Mouse (Mus musculus) right cerebral cortex, postnatal 10 days (tissue): ENCODE data around the gene Fgfr2.

Source experiments
- DNase-seq, 2 experiments: peaks; one replicate each; pipeline ENCODE4 v3.0.0; 2021; ENCODE audit warnings: low spot score in 2 of 2

The Fgfr2 gene

GRCm38 (mm10) chr7:130812407-130812806 is 2310.7 kb downstream of the Fgfr2 start:
- no peak for DNase-seq

- no peak for DNase-seq
Observed at GRCm38 (mm10) chr7:130810238-130810637, 2312.9 kb downstream of the Fgfr2 start.

DNA sequence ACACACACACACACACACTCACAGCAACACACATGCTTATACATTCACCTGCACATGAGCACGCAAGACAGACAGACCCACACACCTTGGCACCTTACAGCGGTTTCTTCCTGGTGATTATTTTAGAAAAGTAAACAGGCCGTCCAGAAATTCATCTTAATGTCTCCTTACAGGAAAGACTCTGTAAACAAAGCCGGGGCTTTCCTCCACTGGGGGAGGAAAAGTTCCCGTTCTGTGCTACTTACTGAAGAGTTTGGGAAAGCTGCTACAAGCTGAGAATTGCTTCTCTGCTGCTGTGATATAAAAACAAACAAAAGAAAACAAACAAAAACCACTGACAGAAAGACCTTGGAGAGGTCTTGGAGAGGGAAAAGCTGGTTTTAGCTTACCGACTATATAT is 2314.5 kb downstream of the Fgfr2 start:
- DNase-seq, result no peak

DNA sequence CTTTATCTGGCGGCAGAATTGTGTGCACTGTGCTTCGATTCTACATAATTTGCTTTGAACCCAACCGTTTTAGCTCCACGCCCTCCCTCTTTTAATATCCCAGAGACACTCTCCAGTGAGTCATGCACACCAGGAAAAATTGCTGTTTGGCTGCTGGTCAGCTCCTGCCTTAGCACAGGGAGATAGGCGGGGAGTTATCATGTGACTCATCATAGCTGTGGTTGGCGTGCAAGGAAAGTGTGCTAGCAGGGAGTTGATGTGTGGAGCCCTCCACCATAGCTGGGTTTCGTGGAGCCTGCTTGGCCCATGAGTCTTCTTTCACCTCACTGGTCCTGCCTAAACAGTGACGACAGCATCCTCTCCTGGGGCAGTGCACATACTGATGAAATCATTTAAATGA is 2315.4 kb downstream of the Fgfr2 start:
- peak; percentile 51 to 58 for DNase-seq

- DNase-seq, result no peak
Observed at GRCm38 (mm10) chr7:130804991-130805390, 2318.2 kb downstream of the Fgfr2 start.

DNA sequence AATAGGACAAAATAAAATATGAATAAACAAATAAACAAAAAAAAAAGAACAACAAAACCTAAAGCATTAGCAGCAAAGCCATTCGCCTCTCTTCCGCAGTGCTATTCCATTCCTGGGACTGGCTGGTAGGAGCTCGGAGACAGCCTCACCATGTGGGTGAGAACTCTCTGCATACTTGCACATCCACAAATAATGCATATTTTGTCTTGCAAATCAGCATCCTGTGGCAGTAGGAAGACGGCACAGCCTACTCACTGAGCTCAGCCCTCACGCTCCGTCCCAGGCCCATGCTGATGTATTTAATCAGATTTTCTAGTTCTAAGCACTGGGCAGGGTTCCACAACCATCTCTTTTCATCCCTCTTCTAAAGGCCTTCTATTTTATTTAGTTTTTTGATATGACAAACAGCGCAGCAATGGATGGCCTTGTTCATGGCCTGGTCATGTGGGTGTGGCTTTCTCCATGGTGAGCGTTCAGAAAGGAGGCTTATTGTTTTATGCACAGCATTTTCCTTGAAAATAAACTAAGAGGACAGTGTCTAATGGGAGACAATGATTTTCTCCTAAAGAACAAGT is 2319.8 kb downstream of the Fgfr2 start:
- DNase-seq, result no peak

DNA sequence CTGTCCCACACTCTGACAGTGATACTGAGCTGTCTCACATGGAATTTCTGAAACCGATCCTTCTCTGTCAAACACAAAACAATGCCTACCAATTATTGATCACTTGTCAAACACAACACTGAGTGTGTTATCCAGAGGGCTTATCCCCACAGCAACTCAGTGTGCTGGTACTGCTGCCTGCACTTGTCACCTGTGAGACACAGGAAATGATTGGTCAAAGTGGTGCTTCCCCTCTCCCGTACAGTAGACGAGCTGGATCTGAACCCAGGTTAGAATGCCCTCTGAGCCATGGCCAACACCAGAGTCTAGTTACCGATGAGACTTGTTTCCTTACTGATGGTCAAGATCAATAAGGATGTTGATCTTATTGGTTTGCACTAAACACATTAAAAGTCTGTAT is 2321.3 kb downstream of the Fgfr2 start:
- DNase-seq, result no peak

- no peak for DNase-seq
Observed at GRCm38 (mm10) chr7:130800681-130801080, 2322.5 kb downstream of the Fgfr2 start.

DNA sequence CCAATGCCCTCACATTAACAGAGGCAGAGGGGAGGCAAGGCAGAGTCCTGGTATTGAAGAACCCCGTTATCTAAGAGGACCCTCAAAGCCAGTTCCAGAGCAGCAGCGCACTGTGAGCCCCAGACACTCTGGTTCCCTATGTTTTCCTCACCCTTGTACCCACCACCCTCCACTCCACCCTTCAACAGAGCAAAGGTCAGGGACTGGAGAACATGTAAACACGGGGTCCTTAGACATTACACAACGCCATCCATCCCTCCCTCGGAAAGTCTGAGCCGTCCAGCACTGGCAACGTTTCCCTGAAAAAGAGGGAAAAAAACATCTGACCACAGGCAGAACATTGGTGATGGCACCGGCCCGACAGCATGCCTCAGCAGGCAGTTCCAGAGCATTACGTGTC is 2323.7 kb downstream of the Fgfr2 start:
- no peak for DNase-seq

DNA sequence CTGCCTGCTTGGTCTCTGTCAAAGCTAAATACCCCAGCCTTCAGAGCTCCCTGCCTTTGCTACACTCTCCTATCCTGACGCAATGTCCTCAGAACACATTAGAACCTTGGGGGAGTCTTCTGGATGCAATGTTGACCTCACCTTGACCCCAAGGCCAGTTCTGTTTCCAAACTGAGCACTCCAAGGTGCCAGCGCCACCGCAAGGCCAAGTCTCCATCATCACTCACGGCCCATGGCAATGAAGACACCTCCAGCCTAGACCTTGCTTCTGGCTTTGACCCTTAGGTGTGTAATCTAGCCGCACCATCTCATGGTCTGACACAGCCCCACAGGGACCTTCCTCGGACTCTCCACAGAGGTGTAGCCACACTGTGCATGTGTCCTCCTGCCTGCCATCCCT is 2325.6 kb downstream of the Fgfr2 start:
- DNase-seq, result no peak

- DNase-seq, result no peak
Observed at GRCm38 (mm10) chr7:130796786-130797185, 2326.4 kb downstream of the Fgfr2 start.

DNA sequence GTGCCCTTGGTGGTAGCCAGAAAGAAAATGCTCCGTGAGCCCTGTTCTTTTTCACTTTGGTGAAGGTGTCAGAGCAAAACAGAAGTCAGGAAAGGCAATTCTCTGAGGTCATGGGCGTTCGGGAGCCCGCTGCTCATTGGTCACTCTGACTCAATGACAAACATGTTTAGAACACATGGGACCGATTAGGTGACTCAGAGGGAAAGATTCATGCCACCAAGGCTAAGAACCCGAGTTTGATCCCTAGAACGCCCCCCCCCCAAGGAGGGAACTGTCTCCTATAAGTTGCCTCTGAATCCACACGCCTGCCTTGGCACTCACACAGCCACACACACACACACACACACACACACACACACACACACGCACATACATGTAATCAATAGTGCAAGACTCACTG is 2329.5 kb downstream of the Fgfr2 start:
- DNase-seq, result no peak

DNA sequence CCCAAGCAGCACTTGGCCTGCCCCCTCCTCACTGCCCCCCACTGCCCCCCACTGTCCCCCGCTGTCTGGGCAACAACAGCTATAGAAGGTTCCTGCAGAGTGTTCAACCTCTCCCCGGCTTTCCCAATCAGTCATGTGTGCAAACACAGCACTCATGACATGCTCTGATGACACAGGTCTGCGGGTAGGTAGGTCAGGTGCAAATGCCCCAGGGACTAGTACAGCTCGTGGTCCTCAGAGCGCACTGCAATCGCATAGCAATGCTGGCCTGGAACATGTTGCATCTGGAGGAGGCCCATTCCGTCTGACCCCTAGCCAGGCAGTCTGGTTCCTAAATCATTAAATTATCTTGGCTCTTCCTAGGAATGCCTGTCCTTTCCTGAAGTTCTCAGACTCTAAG is 2333.7 kb downstream of the Fgfr2 start:
- no peak for DNase-seq

DNA sequence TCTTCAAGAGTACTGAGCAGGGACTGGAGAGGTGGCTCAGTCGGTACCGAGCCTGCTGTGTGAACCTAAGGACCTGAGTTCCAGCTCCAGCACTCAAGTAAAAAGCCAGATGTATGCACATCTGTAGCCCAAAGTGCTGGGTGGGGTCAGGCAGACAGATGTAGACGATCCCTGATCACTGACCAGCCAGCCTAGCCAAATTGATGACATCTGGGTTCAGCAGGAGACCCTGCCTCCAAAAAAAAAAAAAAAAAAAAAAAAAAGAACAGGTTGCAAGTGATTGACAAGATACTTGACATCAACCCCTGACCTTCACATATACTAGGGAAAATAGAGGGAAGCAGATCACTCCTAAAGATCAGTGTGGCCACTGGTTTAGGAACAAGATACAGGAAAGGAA is 2334.2 kb downstream of the Fgfr2 start:
- no peak for DNase-seq

GRCm38 (mm10) chr7:130787537-130787936 is 2335.6 kb downstream of the Fgfr2 start:
- no peak for DNase-seq

DNA sequence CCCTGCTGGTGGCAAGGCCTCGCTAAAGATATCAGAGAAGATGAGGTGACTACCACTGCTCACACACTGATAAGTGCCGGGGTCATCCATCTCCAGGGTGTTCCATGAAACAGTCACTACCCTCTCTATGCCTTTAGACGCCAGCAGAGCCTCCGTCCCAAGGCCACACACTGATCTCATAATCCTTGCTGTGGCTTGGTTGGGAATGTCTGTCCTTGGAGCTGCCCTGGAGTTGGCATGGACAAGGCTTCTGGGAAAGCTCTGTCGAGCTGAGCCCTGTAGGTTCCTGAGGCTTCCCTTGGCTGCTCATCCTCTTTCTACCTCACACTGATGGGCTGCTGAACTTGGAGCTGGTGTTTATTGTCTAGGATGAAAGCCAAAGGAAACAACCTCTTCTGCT is 2336.4 kb downstream of the Fgfr2 start:
- no peak for DNase-seq

GRCm38 (mm10) chr7:130785923-130786575 is 2337.1 kb downstream of the Fgfr2 start:
- no peak for DNase-seq

DNA sequence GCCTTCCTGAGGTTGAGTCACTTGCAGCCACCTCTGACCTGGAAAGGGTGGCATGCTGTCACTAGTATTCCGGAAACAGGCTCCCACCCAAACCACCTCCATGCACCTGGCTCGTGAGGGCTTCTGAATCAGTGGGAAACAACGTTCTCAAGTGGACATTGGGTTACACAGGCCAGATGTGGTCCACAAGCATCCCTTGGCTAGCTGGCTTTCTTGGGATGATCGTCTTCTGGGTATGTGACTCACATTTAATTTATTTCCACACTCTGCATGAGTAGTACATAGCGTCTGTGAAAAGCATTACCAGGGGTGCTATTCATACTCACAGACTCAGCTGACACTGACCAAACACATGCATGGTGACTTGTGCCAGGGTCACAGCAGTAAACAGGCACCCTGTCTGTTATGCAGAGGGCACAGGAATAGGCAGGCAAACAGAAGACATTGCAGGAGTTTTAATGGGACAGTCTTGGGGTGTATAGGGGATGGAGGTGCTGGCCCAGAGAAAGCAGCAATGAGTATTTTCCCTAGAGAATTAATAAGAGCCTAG is 2340.6 kb downstream of the Fgfr2 start:
- DNase-seq, result no peak

GRCm38 (mm10) chr7:130780866-130781419 is 2342.2 kb downstream of the Fgfr2 start:
- DNase-seq, result no peak

GRCm38 (mm10) chr7:130773914-130774630 is 2349.1 kb downstream of the Fgfr2 start, which contains the start of gene Btbd16:
Gene Btbd16, plus strand, starts transcription at chr7:130774069.
- no peak for DNase-seq

DNA sequence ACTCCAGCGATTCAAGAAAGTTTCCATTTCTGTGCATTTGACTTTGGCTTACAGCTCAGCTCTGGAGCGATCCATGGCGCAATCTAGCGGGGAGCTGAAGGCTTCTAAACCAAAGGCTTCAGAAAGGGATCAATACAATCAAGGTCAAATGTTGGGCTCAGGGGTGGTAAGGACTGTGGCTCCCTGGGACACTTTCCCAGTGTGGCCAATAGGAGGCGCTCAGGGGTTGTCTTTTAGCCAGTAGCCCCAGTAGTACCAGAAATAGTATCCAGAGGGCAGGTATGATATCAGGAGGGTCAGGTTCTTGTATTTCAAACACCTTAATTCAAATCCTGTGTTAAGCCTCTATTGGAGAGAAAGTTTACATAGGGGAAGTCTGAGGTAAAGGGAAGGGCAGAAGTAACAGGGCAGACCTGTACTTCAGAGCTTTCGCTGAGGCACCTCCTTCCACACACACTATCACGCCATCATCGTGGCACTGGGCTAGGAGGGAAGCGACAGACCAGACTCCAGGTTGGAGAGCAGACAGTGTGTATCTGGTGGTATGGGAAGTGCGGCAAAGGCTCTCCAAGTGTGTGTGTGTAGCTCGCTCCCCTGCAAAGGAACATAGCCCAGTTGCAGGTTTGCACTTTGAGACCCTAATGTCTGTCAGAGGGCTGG is 2349.8 kb downstream of the Fgfr2 start:
- DNase-seq, result no peak

DNA sequence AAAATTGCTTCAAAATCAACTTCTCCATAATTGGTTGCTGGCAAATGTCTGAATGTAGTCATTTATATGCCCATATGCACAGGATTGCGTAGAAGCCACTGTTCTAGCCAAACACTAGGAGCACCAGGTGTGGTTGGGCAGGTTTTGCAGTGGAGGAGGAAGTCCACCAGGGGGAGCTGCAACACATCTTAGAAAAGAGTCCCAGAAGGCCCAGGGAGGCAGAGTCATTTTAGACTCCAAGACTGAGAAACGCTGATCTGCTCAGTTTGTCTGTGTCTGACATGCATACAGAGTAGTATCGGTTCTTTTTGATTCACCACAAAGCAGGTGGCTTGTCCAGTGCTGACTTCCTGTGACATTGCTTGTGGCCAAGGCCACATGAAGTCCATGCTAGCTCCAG is 2352.4 kb downstream of the Fgfr2 start:
- DNase-seq, result peak; percentile 79 to 87
